Mouse (Mus musculus): ENCODE measurements around the gene Asgr2. TPM values are rescaled to one million over a fixed set of nuclear protein-coding genes. Genes with fewer than 3 reads are reported as not detected.

Asgr2 gene
- polyA plus RNA-seq, 1 experiment from 2014 or later, result 0.32 TPM

GRCm38 (mm10) chr11:70077441-70077840 lies 15.0 kb upstream of the Asgr2 start:
- WGBS, result 59% methylated on average over 3 of the region's 3 CpGs
- Histone ChIP-seq H3K9me3 (ENCODE audit: control insufficient read depth, low read length) (no peaks in the 10 kb centered on the region), H3K4me3 (ENCODE audit: low read depth, low read length) (no peak overlapping the region), H3K9ac (ENCODE audit: low read depth, low read length) (no peak overlapping the region), H3K36me3 (ENCODE audit: control insufficient read depth, insufficient read depth, low read length) (no peaks in the 10 kb centered on the region), H3K4me2 (ENCODE audit: low read depth, low read length) (no peak overlapping the region), H3K27ac (replicated peaks; ENCODE audit: low read depth, low read length) (no peak overlapping the region), H3K4me1 (ENCODE audit: control insufficient read depth, insufficient read depth, low read length) (no peaks in the 10 kb centered on the region), H3K27me3 (replicated peaks; ENCODE audit: control insufficient read depth, insufficient read depth, low read length) (no peaks in the 10 kb centered on the region)
- DNase-seq (ENCODE audit: low spot score) (no peak), ATAC-seq (ENCODE audit: low read depth) (no peak)

GRCm38 (mm10) chr11:70079175-70079574 lies 13.3 kb upstream of the Asgr2 start:
- H3K27me3 ChIP-seq (replicated peaks; ENCODE audit: control insufficient read depth, insufficient read depth, low read length), result no peaks in the 10 kb centered on the region
- no peaks in the 10 kb centered on the region for H3K9me3 ChIP-seq (ENCODE audit: control insufficient read depth, low read length)
- no peak overlapping the region for H3K4me3 ChIP-seq (ENCODE audit: low read depth, low read length)
- 67% methylated on average over 6 of the region's 6 CpGs for WGBS
- no peak overlapping the region for H3K27ac ChIP-seq (replicated peaks; ENCODE audit: low read depth, low read length)
- ATAC-seq (ENCODE audit: low read depth), result no peak
- no peaks in the 10 kb centered on the region for H3K4me1 ChIP-seq (ENCODE audit: control insufficient read depth, insufficient read depth, low read length)
- DNase-seq (ENCODE audit: low spot score), result no peak
- H3K9ac ChIP-seq (ENCODE audit: low read depth, low read length), result no peak overlapping the region
- H3K36me3 ChIP-seq (ENCODE audit: control insufficient read depth, insufficient read depth, low read length), result no peaks in the 10 kb centered on the region
- H3K4me2 ChIP-seq (ENCODE audit: low read depth, low read length), result no peak overlapping the region

DNA sequence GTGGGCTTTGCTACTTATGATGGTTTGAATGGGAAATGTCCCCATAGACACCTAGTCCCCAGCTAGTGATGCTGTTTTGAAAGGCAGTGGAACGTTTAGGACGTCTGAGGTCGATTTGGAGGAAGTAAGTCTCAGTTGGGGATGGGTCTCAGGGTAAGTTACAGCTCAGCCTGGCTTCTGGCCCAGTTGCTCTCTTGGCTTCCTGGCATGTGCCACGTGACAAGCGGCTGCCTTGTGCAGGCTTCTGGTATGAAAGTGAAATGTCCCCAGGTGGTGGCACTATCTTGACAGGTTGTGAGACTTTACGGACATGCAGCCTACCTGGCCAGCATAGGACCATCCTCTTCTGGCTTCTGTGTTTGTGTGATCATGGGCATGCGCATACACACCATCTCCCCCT lies 12.5 kb upstream of the Asgr2 start:
- H3K9me3 ChIP-seq (ENCODE audit: control insufficient read depth, low read length), result no peaks in the 10 kb centered on the region
- DNase-seq (ENCODE audit: low spot score) (no peak), ATAC-seq (ENCODE audit: low read depth) (no peak)
- H3K9ac ChIP-seq (ENCODE audit: low read depth, low read length), result no peak overlapping the region
- no peak overlapping the region for H3K4me2 ChIP-seq (ENCODE audit: low read depth, low read length)
- H3K4me3 ChIP-seq (ENCODE audit: low read depth, low read length), result no peak overlapping the region
- no peaks in the 10 kb centered on the region for H3K4me1 ChIP-seq (ENCODE audit: control insufficient read depth, insufficient read depth, low read length)
- H3K27ac ChIP-seq (replicated peaks; ENCODE audit: low read depth, low read length), result no peak overlapping the region
- H3K27me3 ChIP-seq (replicated peaks; ENCODE audit: control insufficient read depth, insufficient read depth, low read length), result no peaks in the 10 kb centered on the region
- 74% methylated on average over 7 of the region's 7 CpGs for WGBS
- H3K36me3 ChIP-seq (ENCODE audit: control insufficient read depth, insufficient read depth, low read length), result no peaks in the 10 kb centered on the region

GRCm38 (mm10) chr11:70080803-70081590 lies 11.4 kb upstream of the Asgr2 start:
- Histone ChIP-seq H3K27me3 (replicated peaks; ENCODE audit: control insufficient read depth, insufficient read depth, low read length) (no peaks in the 10 kb centered on the region), H3K4me2 (ENCODE audit: low read depth, low read length) (no peak overlapping the region), H3K4me1 (ENCODE audit: control insufficient read depth, insufficient read depth, low read length) (no peaks in the 10 kb centered on the region), H3K36me3 (ENCODE audit: control insufficient read depth, insufficient read depth, low read length) (no peaks in the 10 kb centered on the region), H3K9me3 (ENCODE audit: control insufficient read depth, low read length) (no peaks in the 10 kb centered on the region), H3K27ac (replicated peaks; ENCODE audit: low read depth, low read length) (no peak overlapping the region), H3K9ac (ENCODE audit: low read depth, low read length) (no peak overlapping the region), H3K4me3 (ENCODE audit: low read depth, low read length) (no peak overlapping the region)
- no peak for ATAC-seq (ENCODE audit: low read depth)
- WGBS, result 83% methylated on average over 15 of the region's 15 CpGs
- DNase-seq (ENCODE audit: low spot score), result no peak

- H3K9me3 ChIP-seq (ENCODE audit: control insufficient read depth, low read length), result 0 out of 2 replicates have a peak, but pooled peaks cover 5% of the 10 kb centered on the region
- H3K36me3 ChIP-seq (ENCODE audit: control insufficient read depth, insufficient read depth, low read length), result no peaks in the 10 kb centered on the region
- no peak overlapping the region for H3K4me3 ChIP-seq (ENCODE audit: low read depth, low read length)
- 83% methylated on average over 8 of the region's 8 CpGs for WGBS
- H3K27ac ChIP-seq (replicated peaks; ENCODE audit: low read depth, low read length), result no peak overlapping the region
- H3K4me2 ChIP-seq (ENCODE audit: low read depth, low read length), result no peak overlapping the region
- ATAC-seq (ENCODE audit: low read depth) (no peak), DNase-seq (ENCODE audit: low spot score) (no peak)
- H3K4me1 ChIP-seq (ENCODE audit: control insufficient read depth, insufficient read depth, low read length), result no peaks in the 10 kb centered on the region
- no peaks in the 10 kb centered on the region for H3K27me3 ChIP-seq (replicated peaks; ENCODE audit: control insufficient read depth, insufficient read depth, low read length)
- no peak overlapping the region for H3K9ac ChIP-seq (ENCODE audit: low read depth, low read length)
Measured at GRCm38 (mm10) chr11:70084563-70084962, 7.9 kb upstream of the Asgr2 start.

DNA sequence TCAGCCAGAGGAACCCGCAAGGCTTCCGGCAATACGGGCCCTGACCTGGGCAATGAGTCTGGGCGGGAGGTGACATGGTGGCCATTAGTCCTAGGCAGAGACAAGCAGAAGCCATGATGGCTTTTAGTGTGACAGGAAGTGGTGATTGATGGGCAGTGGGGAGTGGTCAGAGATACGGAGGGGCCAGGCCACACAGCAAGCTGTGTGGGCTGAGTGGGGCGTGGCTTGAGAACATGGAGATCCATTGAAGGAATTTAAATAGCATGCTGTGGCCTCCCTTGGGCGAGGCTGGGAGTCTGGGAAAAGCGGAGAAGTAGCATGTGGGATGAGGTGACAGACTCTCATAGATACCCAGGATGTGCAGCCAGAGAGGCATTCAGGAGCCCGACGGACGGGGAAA lies 5.0 kb downstream of the Asgr2 start:
- no peak for ATAC-seq (ENCODE audit: low read depth)
- no peak for DNase-seq (ENCODE audit: low spot score)

GRCm38 (mm10) chr11:70099102-70099501 lies 6.7 kb downstream of the Asgr2 start:
- no peaks in the 10 kb centered on the region for H3K9me3 ChIP-seq (ENCODE audit: control insufficient read depth, low read length)
- DNase-seq (ENCODE audit: low spot score) (no peak), ATAC-seq (ENCODE audit: low read depth) (no peak)
- H3K9ac ChIP-seq (ENCODE audit: low read depth, low read length), result no peak overlapping the region
- H3K4me3 ChIP-seq (ENCODE audit: low read depth, low read length), result no peak overlapping the region
- H3K27ac ChIP-seq (replicated peaks; ENCODE audit: low read depth, low read length), result no peak overlapping the region
- no peak overlapping the region for H3K4me2 ChIP-seq (ENCODE audit: low read depth, low read length)
- no peaks in the 10 kb centered on the region for H3K27me3 ChIP-seq (replicated peaks; ENCODE audit: control insufficient read depth, insufficient read depth, low read length)
- no peaks in the 10 kb centered on the region for H3K4me1 ChIP-seq (ENCODE audit: control insufficient read depth, insufficient read depth, low read length)
- H3K36me3 ChIP-seq (ENCODE audit: control insufficient read depth, insufficient read depth, low read length), result no peaks in the 10 kb centered on the region
- WGBS, result 94% methylated on average over 2 of the region's 2 CpGs

More for the DNA sequence above, 5.0 kb downstream of the Asgr2 start:
- H3K4me3 ChIP-seq (ENCODE audit: low read depth, low read length), result no peak overlapping the region
- no peaks in the 10 kb centered on the region for H3K4me1 ChIP-seq (ENCODE audit: control insufficient read depth, insufficient read depth, low read length)
- H3K9me3 ChIP-seq (ENCODE audit: control insufficient read depth, low read length), result no peaks in the 10 kb centered on the region
- H3K36me3 ChIP-seq (ENCODE audit: control insufficient read depth, insufficient read depth, low read length), result no peaks in the 10 kb centered on the region
- no peaks in the 10 kb centered on the region for H3K27me3 ChIP-seq (replicated peaks; ENCODE audit: control insufficient read depth, insufficient read depth, low read length)
- H3K4me2 ChIP-seq (ENCODE audit: low read depth, low read length), result no peak overlapping the region
- no peak overlapping the region for H3K27ac ChIP-seq (replicated peaks; ENCODE audit: low read depth, low read length)
- H3K9ac ChIP-seq (ENCODE audit: low read depth, low read length), result no peak overlapping the region
- 71% methylated on average over 11 of the region's 11 CpGs for WGBS

DNA sequence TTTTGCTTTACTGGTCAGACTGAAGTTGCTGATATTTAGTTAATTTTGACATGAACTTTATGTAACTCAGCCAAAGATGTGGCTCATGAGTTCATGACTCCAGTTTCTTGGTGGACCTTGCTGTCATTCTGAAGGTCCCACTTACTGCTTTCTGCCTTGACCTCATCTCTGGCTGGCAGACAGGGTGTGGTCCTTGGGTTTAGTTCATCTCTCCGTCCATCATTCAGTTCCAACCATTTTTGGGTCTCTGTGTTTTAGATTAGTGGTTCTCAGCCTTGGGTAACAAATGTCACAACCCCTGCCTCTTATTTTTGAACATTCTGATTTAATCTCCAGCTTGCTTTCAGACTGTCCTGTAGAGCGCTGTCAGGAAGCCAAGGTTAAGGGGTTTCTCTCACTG lies 7.4 kb downstream of the Asgr2 start:
- Histone ChIP-seq H3K9me3 (ENCODE audit: control insufficient read depth, low read length) (no peaks in the 10 kb centered on the region), H3K4me3 (ENCODE audit: low read depth, low read length) (no peak overlapping the region), H3K4me2 (ENCODE audit: low read depth, low read length) (no peak overlapping the region), H3K27me3 (replicated peaks; ENCODE audit: control insufficient read depth, insufficient read depth, low read length) (no peaks in the 10 kb centered on the region), H3K36me3 (ENCODE audit: control insufficient read depth, insufficient read depth, low read length) (no peaks in the 10 kb centered on the region), H3K27ac (replicated peaks; ENCODE audit: low read depth, low read length) (no peak overlapping the region), H3K9ac (ENCODE audit: low read depth, low read length) (no peak overlapping the region), H3K4me1 (ENCODE audit: control insufficient read depth, insufficient read depth, low read length) (no peaks in the 10 kb centered on the region)
- no peak for ATAC-seq (ENCODE audit: low read depth)
- DNase-seq (ENCODE audit: low spot score), result no peak
- 78% methylated on average over 2 of the region's 2 CpGs for WGBS

DNA sequence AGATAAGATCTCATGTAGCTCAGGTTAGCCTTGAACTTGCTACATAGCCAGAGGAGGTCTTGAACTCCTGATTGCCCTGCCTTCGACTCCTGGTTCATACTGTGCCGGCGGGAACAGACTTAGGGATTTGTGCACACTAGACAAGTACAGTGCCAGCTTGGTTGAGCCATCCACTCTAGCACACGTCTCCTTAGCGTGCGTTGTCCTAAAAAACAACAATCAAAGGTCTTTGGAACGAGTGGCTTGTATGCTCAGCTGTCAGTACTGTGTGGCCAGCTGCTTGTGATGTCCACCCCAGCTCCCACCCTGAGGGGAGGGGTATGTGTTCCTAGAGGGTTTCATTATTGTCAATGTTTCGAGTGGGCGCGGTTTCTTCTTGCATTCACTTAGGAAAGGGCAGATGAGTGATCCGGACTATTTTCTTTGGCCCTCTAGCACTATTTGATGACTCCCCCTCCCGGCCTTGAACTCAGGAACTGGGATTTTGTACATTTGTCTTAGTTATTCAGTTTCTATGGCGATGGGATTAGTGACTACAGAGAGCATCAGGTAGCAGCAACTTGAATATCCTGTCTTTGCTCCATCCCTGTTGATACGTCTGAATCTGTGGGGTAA lies 11.4 kb downstream of the Asgr2 start:
- no peak overlapping the region for H3K9ac ChIP-seq (ENCODE audit: low read depth, low read length)
- no peaks in the 10 kb centered on the region for H3K4me1 ChIP-seq (ENCODE audit: control insufficient read depth, insufficient read depth, low read length)
- 79% methylated on average over 14 of the region's 14 CpGs for WGBS
- H3K27ac ChIP-seq (replicated peaks; ENCODE audit: low read depth, low read length), result no peak overlapping the region
- ATAC-seq (ENCODE audit: low read depth) (no peak), DNase-seq (ENCODE audit: low spot score) (no peak)
- H3K4me2 ChIP-seq (ENCODE audit: low read depth, low read length), result no peak overlapping the region
- H3K27me3 ChIP-seq (replicated peaks; ENCODE audit: control insufficient read depth, insufficient read depth, low read length), result no peaks in the 10 kb centered on the region
- no peaks in the 10 kb centered on the region for H3K36me3 ChIP-seq (ENCODE audit: control insufficient read depth, insufficient read depth, low read length)
- no peaks in the 10 kb centered on the region for H3K9me3 ChIP-seq (ENCODE audit: control insufficient read depth, low read length)
- no peak overlapping the region for H3K4me3 ChIP-seq (ENCODE audit: low read depth, low read length)

Measured in embryonic facial prominence, embryonic 14.5 days (tissue).